Mouse (Mus musculus): ENCODE measurements around the gene Dab1. TPM values are rescaled to one million over a fixed set of nuclear protein-coding genes. Genes with fewer than 3 reads are reported as not detected.
A peak's percentile ranks its signal among the peaks of the same experiment; 100 is the strongest.

Gene Dab1
- polyA plus RNA-seq, 1 experiment: not detected

- 91% methylated on average over 4 of the region's 4 CpGs for WGBS
- Histone ChIP-seq H3K27ac (ENCODE audit: insufficient read depth, low read depth, low read length) (no peak overlapping the region), H3K4me3 (ENCODE audit: insufficient read depth, low read depth, low read length) (no peak overlapping the region), H3K4me1 (ENCODE audit: control insufficient read depth, insufficient read depth, low read length) (no peaks in the 10 kb centered on the region)
- TF ChIP-seq CTCF (IDR thresholded peaks at IDR 0.05; ENCODE audit: insufficient read depth, low read depth, low read length) (no peak), POLR2A (IDR thresholded peaks at IDR 0.05; ENCODE audit: insufficient read depth, low read depth, low read length) (no peak)
Observed at GRCm38 (mm10) chr4:103713921-103714320, 94.8 kb downstream of the Dab1 start.

- H3K27ac ChIP-seq (ENCODE audit: insufficient read depth, low read depth, low read length): no peak overlapping the region
- 70% methylated on average over 7 of the region's 7 CpGs for WGBS
- TF ChIP-seq POLR2A (IDR thresholded peaks at IDR 0.05; ENCODE audit: insufficient read depth, low read depth, low read length) (no peak), CTCF (IDR thresholded peaks at IDR 0.05; ENCODE audit: insufficient read depth, low read depth, low read length) (no peak)
- H3K4me3 ChIP-seq (ENCODE audit: insufficient read depth, low read depth, low read length): no peak overlapping the region
- no peaks in the 10 kb centered on the region for H3K4me1 ChIP-seq (ENCODE audit: control insufficient read depth, insufficient read depth, low read length)
Observed at GRCm38 (mm10) chr4:103714991-103715390, 95.8 kb downstream of the Dab1 start.

- H3K4me1 ChIP-seq (ENCODE audit: control insufficient read depth, insufficient read depth, low read length): no peaks in the 10 kb centered on the region
- H3K27ac ChIP-seq (ENCODE audit: insufficient read depth, low read depth, low read length): no peak overlapping the region
- no peak overlapping the region for H3K4me3 ChIP-seq (ENCODE audit: insufficient read depth, low read depth, low read length)
- WGBS: 91% methylated on average over 4 of the region's 4 CpGs
- TF ChIP-seq CTCF (IDR thresholded peaks at IDR 0.05; ENCODE audit: insufficient read depth, low read depth, low read length): no peak
- no peak for TF ChIP-seq POLR2A (IDR thresholded peaks at IDR 0.05; ENCODE audit: insufficient read depth, low read depth, low read length)
Observed at GRCm38 (mm10) chr4:103715568-103715967, 96.4 kb downstream of the Dab1 start.

- H3K27ac ChIP-seq (ENCODE audit: insufficient read depth, low read depth, low read length): no peak overlapping the region
- no peak overlapping the region for H3K4me3 ChIP-seq (ENCODE audit: insufficient read depth, low read depth, low read length)
- no peaks in the 10 kb centered on the region; the same call in 1 of the 2 replicates for H3K4me1 ChIP-seq (ENCODE audit: control insufficient read depth, insufficient read depth, low read length)
- 96% methylated on average over 1 of the region's 1 CpGs for WGBS
- TF ChIP-seq POLR2A (IDR thresholded peaks at IDR 0.05; ENCODE audit: insufficient read depth, low read depth, low read length) (no peak), CTCF (IDR thresholded peaks at IDR 0.05; ENCODE audit: insufficient read depth, low read depth, low read length) (no peak)
Observed at GRCm38 (mm10) chr4:103722738-103723137, 103.6 kb downstream of the Dab1 start.

GRCm38 (mm10) chr4:103726486-103726885, 107.3 kb downstream of the Dab1 start:
- Histone ChIP-seq H3K4me3 (ENCODE audit: insufficient read depth, low read depth, low read length) (no peak overlapping the region), H3K27ac (ENCODE audit: insufficient read depth, low read depth, low read length) (peak overlapping the region; percentile 51; the same call in 1 of the 2 replicates), H3K4me1 (ENCODE audit: control insufficient read depth, insufficient read depth, low read length) (no peaks in the 10 kb centered on the region; the same call in 1 of the 2 replicates)
- 92% methylated on average over 2 of the region's 2 CpGs for WGBS
- no peak for TF ChIP-seq POLR2A (IDR thresholded peaks at IDR 0.05; ENCODE audit: insufficient read depth, low read depth, low read length)
- TF ChIP-seq CTCF (IDR thresholded peaks at IDR 0.05; ENCODE audit: insufficient read depth, low read depth, low read length): no peak

GRCm38 (mm10) chr4:103737185-103737584, 118.0 kb downstream of the Dab1 start:
- TF ChIP-seq CTCF (IDR thresholded peaks at IDR 0.05; ENCODE audit: insufficient read depth, low read depth, low read length) (no peak), POLR2A (IDR thresholded peaks at IDR 0.05; ENCODE audit: insufficient read depth, low read depth, low read length) (no peak)
- Histone ChIP-seq H3K27ac (ENCODE audit: insufficient read depth, low read depth, low read length) (no peak overlapping the region), H3K4me3 (ENCODE audit: insufficient read depth, low read depth, low read length) (no peak overlapping the region), H3K4me1 (ENCODE audit: control insufficient read depth, insufficient read depth, low read length) (no peaks in the 10 kb centered on the region)
- 66% methylated on average over 6 of the region's 6 CpGs for WGBS

- Histone ChIP-seq H3K27ac (ENCODE audit: insufficient read depth, low read depth, low read length) (no peak overlapping the region), H3K4me1 (ENCODE audit: control insufficient read depth, insufficient read depth, low read length) (no peaks in the 10 kb centered on the region), H3K4me3 (ENCODE audit: insufficient read depth, low read depth, low read length) (no peak overlapping the region)
- WGBS: 52% methylated on average over 4 of the region's 4 CpGs
- TF ChIP-seq CTCF (IDR thresholded peaks at IDR 0.05; ENCODE audit: insufficient read depth, low read depth, low read length): no peak
Observed at GRCm38 (mm10) chr4:103751249-103751855, 132.2 kb downstream of the Dab1 start.

GRCm38 (mm10) chr4:103754561-103754960, 135.4 kb downstream of the Dab1 start:
- no peak for TF ChIP-seq POLR2A (IDR thresholded peaks at IDR 0.05; ENCODE audit: insufficient read depth, low read depth, low read length)
- TF ChIP-seq CTCF (IDR thresholded peaks at IDR 0.05; ENCODE audit: insufficient read depth, low read depth, low read length): no peak
- H3K4me1 ChIP-seq (ENCODE audit: control insufficient read depth, insufficient read depth, low read length): no peaks in the 10 kb centered on the region
- no peak overlapping the region for H3K4me3 ChIP-seq (ENCODE audit: insufficient read depth, low read depth, low read length)
- no peak overlapping the region for H3K27ac ChIP-seq (ENCODE audit: insufficient read depth, low read depth, low read length)
- 77% methylated on average over 7 of the region's 7 CpGs for WGBS

GRCm38 (mm10) chr4:103757241-103757640, 138.1 kb downstream of the Dab1 start:
- TF ChIP-seq POLR2A (IDR thresholded peaks at IDR 0.05; ENCODE audit: insufficient read depth, low read depth, low read length) (no peak), CTCF (IDR thresholded peaks at IDR 0.05; ENCODE audit: insufficient read depth, low read depth, low read length) (no peak)
- H3K4me1 ChIP-seq (ENCODE audit: control insufficient read depth, insufficient read depth, low read length): no peaks in the 10 kb centered on the region
- no peak overlapping the region for H3K27ac ChIP-seq (ENCODE audit: insufficient read depth, low read depth, low read length)
- WGBS: 51% methylated on average over 3 of the region's 3 CpGs
- H3K4me3 ChIP-seq (ENCODE audit: insufficient read depth, low read depth, low read length): no peak overlapping the region

- WGBS: 73% methylated on average over 11 of the region's 11 CpGs
- Histone ChIP-seq H3K4me3 (ENCODE audit: insufficient read depth, low read depth, low read length) (no peak overlapping the region), H3K27ac (ENCODE audit: insufficient read depth, low read depth, low read length) (no peak overlapping the region), H3K4me1 (ENCODE audit: control insufficient read depth, insufficient read depth, low read length) (no peaks in the 10 kb centered on the region)
- TF ChIP-seq POLR2A (IDR thresholded peaks at IDR 0.05; ENCODE audit: insufficient read depth, low read depth, low read length) (no peak), CTCF (IDR thresholded peaks at IDR 0.05; ENCODE audit: insufficient read depth, low read depth, low read length) (no peak)
Observed at GRCm38 (mm10) chr4:103762416-103762815, 143.3 kb downstream of the Dab1 start.

Measured in olfactory bulb, adult 2 months (tissue).